Mouse (Mus musculus) kidney, embryonic 14.5 days (tissue): ENCODE measurements around the gene Opcml. TPM values are rescaled to one million over a fixed set of nuclear protein-coding genes. Genes with fewer than 3 reads are reported as not detected.

Source experiments
- ATAC-seq: fragments of 200-750 bp; cut with Nextera tagmentation; 2 replicates; pipeline ENCODE4 v1.8.0; 2017; ENCODE audit warnings: moderate number of reproducible peaks, mild to moderate bottlenecking, moderate TSS enrichment, moderate library complexity; ENCODE audit not compliant: low FRiP score, low TSS enrichment
- H3K27ac ChIP-seq: fragments of 300-500 bp; sonication (generic); 2 replicates; pipeline ENCODE4 v1.5.1; 2014; ENCODE audit warnings: low read depth, mild to moderate bottlenecking, low read length, moderate library complexity, mixed read lengths
- H3K27me3 ChIP-seq: fragments of 300-500 bp; sonication (generic); 2 replicates; pipeline ENCODE4 v1.6.1; 2014; ENCODE audit warnings: mild to moderate bottlenecking, low read length; ENCODE audit not compliant: control insufficient read depth, insufficient read depth
- H3K36me3 ChIP-seq: fragments of 300-500 bp; sonication (generic); 2 replicates; pipeline ENCODE4 v1.6.1; 2014; ENCODE audit warnings: low read length, mixed read lengths; ENCODE audit not compliant: control insufficient read depth, insufficient read depth
- H3K4me1 ChIP-seq: fragments of 300-500 bp; sonication (generic); 2 replicates; pipeline ENCODE4 v1.6.1; 2014; ENCODE audit warnings: low read length, mixed read lengths; ENCODE audit not compliant: control insufficient read depth, insufficient read depth
- H3K4me2 ChIP-seq: fragments of 300-500 bp; sonication (generic); replicated peaks from 2 replicates; pipeline ENCODE4 v1.6.1; 2014; ENCODE audit warnings: low read depth, mild to moderate bottlenecking, low read length
- H3K4me3 ChIP-seq: fragments of 300-500 bp; sonication (generic); 2 replicates; pipeline ENCODE4 v1.5.1; 2014; ENCODE audit warnings: mild to moderate bottlenecking, low read length
- H3K9ac ChIP-seq: fragments of 300-500 bp; sonication (generic); 2 replicates; pipeline ENCODE4 v1.6.1; 2014; ENCODE audit warnings: low read depth, mild to moderate bottlenecking, low read length, moderate library complexity
- H3K9me3 ChIP-seq: fragments of 300-500 bp; sonication (generic); 2 replicates; pipeline ENCODE4 v1.6.1; 2016; ENCODE audit warnings: low read length; ENCODE audit not compliant: control insufficient read depth
- WGBS: fragments of 180-500 bp; shearing (Covaris S2); extraction: QIAGEN DNeasy Blood & Tissue Kit; methylation state at CpG from one replicate; pipeline ENCODE4 v1.1.7; 2014; 5-methylcytosine and 5-hydroxymethylcytosine counted together
- polyA plus RNA-seq: library from polyadenylated mRNA; unstranded; fragments of >200 nt; fragmentation: Nextera tagmentation; extraction: Ambion mirVana; gene quantifications from 2 replicates; pipeline ENCODE4 v1.2.1, GENCODE M21; 2014

Opcml gene
- polyA plus RNA-seq, 1 experiment from 2014 or later: 1.9 TPM

DNA sequence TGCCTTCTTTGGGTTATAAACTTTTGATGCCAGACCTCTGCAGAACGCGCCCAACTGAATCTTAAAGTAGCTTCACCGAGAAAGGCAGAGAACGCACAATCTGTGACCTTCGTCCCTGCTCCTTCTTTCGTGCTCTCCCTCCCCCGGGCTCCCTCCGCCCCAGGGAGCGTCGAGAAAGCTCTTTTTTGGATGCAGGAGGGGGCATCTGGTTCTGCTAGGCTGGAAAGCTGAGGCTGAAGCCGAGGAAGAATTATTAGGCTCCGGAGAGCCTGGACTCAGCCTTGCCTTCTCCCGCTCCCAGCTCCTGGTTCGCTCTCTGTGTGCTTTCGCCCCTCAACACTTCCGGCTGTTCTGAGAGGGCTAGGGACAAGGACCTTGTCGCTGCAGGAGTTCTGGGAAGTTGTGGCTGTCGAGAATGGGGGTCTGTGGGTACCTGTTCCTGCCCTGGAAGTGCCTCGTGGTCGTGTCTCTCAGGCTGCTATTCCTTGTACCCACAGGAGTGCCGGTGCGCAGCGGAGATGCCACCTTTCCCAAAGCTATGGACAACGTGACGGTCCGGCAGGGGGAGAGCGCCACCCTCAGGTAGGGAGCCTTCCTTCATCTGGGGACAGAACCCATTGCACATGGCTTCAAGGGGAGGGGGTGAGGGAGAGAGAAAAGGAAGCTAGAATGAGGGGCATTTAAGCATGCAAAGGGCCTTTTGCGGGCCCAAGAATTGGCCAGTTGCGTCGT, 613.4 kb downstream of the Opcml start:
- under 1% methylated on average over 30 of the region's 30 CpGs for WGBS
- no peak overlapping the region for H3K27ac ChIP-seq
- peak; percentile 66 for ATAC-seq

DNA sequence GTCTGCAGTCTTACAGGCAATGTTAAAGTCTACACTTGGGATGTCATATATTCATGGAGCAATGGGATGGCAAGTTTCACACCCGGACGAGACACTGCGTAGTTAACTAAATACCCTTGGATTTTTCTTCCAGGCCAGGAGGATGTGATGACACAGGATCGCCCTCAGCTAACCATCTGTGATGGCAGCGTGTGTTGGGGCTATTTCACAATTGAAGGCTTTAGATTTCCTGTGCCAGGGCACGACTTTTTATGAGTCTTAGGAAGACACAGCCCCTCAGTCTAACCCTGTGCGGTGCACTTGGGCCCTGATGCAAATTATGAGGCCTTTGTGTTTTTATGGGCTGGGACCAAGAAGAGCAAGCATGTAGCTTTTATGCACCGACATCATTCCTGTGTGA, 614.0 kb downstream of the Opcml start:
- peaks cover 14% of the 10 kb centered on the region for H3K27me3 ChIP-seq
- H3K4me1 ChIP-seq: peaks cover 2% of the 10 kb centered on the region; the same call in 1 of the 2 replicates
- H3K36me3 ChIP-seq: no peaks in the 10 kb centered on the region
- WGBS: 72% methylated on average over 8 of the region's 8 CpGs
- H3K9ac ChIP-seq: no peak overlapping the region
- no peaks in the 10 kb centered on the region for H3K9me3 ChIP-seq
- H3K4me3 ChIP-seq: no peak overlapping the region
- peak overlapping the region; percentile 96 for H3K4me2 ChIP-seq
- H3K27ac ChIP-seq: no peak overlapping the region
- no peak for ATAC-seq

More for the DNA sequence above, 613.4 kb downstream of the Opcml start:
- peak overlapping the region; percentile 54 for H3K4me3 ChIP-seq
- peaks cover 14% of the 10 kb centered on the region for H3K27me3 ChIP-seq
- peaks cover 2% of the 10 kb centered on the region; the same call in 1 of the 2 replicates for H3K4me1 ChIP-seq
- peak overlapping the region; percentile 47 for H3K9ac ChIP-seq
- no peaks in the 10 kb centered on the region for H3K9me3 ChIP-seq
- no peaks in the 10 kb centered on the region for H3K36me3 ChIP-seq
- peak overlapping the region; percentile 96 for H3K4me2 ChIP-seq

DNA sequence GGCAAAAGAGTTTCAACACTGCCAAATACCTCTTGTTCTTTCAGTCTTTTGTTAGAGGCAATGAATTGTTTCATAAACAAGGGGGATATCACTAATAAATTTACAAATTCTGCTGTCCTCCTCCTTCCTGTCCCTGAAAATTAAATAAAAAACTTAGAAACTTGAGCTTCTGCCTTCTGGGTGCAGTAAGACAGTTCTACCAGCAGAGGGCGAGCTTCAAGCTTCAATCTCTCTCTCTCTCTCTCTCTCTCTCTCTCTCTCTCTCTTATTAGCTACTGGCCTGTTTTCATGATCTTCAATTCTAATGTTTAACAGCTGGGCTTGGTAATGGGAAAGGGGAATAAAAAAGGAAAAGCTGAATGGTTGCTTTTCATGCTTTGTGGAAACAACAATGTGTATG, 615.2 kb downstream of the Opcml start:
- H3K4me2 ChIP-seq: no peak overlapping the region
- WGBS: 0% methylated on average over 1 of the region's 1 CpGs
- H3K9ac ChIP-seq: no peak overlapping the region
- no peak for ATAC-seq
- H3K36me3 ChIP-seq: no peaks in the 10 kb centered on the region
- no peaks in the 10 kb centered on the region for H3K9me3 ChIP-seq
- no peak overlapping the region for H3K4me3 ChIP-seq
- peaks cover 14% of the 10 kb centered on the region for H3K27me3 ChIP-seq
- no peak overlapping the region for H3K27ac ChIP-seq
- H3K4me1 ChIP-seq: peaks cover 2% of the 10 kb centered on the region; the same call in 1 of the 2 replicates

DNA sequence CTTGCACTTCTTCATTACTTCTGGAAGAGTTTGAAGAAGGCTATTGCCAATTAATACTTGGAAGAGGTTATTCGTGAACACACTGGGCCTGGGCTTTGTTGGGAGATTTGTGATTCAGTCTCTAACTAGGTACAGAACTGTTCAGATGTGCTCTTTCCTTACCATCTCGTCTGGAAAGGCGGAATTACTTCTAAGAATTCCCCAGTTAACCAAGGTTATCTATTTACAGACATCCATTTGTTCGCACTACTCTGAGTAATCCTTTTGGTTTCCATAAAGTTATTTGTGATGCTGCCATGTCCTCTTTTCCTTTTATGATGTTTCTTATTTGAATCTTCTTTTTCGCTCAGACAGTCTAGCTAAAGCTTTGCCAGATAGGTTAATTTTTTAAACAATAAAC, 630.2 kb downstream of the Opcml start:
- no peak for ATAC-seq
- H3K36me3 ChIP-seq: no peaks in the 10 kb centered on the region
- no peak overlapping the region for H3K9ac ChIP-seq
- no peak overlapping the region for H3K4me3 ChIP-seq
- no peaks in the 10 kb centered on the region for H3K27me3 ChIP-seq
- H3K4me2 ChIP-seq: no peak overlapping the region
- H3K9me3 ChIP-seq: no peaks in the 10 kb centered on the region
- H3K4me1 ChIP-seq: no peaks in the 10 kb centered on the region
- H3K27ac ChIP-seq: no peak overlapping the region
- WGBS: 83% methylated on average over 5 of the region's 5 CpGs

DNA sequence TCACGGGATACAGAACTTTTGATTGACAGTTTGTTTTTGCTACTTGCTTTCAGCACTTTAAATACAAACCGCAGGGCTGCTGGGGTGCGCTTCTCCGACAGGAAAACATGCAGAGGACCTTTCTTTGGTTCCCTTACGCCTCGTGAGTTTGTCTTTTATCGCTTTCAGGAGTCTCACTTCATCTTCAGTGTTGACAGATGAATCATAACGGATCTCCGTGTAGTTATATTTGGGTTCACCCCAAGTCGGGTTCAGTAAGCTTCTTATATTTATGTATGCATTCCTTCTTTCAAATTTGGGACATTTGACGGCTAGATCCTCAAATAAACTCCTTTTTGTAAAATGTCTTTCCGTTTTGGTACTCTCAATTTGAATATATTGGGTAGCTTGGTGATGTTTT, 632.8 kb downstream of the Opcml start:
- no peaks in the 10 kb centered on the region for H3K27me3 ChIP-seq
- H3K9ac ChIP-seq: no peak overlapping the region
- H3K4me1 ChIP-seq: no peaks in the 10 kb centered on the region
- H3K4me3 ChIP-seq: no peak overlapping the region
- WGBS: 68% methylated on average over 12 of the region's 12 CpGs
- no peaks in the 10 kb centered on the region for H3K9me3 ChIP-seq
- no peak overlapping the region for H3K27ac ChIP-seq
- H3K4me2 ChIP-seq: no peak overlapping the region
- ATAC-seq: no peak
- H3K36me3 ChIP-seq: no peaks in the 10 kb centered on the region

DNA sequence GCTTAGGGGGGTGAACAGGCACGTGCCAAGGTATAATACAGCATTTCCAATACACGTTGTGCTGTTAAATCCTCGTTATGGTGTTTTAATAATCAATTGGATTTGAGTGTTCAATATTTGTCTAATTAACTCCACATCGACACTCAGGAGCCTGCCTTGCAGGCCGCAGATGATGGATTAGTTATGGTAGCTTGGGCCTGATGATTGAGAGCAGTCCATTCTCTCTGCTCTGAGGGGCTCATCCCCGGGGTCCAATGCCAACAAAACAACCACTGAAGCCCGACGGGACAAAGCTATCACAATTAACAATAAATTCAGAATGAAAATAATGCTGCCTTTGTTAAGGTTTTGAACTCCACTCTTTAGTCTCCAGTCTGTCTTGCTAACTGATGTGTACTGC, 641.6 kb downstream of the Opcml start:
- no peak for ATAC-seq
- no peaks in the 10 kb centered on the region for H3K4me1 ChIP-seq
- H3K27ac ChIP-seq: no peak overlapping the region
- H3K36me3 ChIP-seq: no peaks in the 10 kb centered on the region
- no peak overlapping the region for H3K4me3 ChIP-seq
- 76% methylated on average over 8 of the region's 8 CpGs for WGBS
- H3K4me2 ChIP-seq: no peak overlapping the region
- H3K9me3 ChIP-seq: no peaks in the 10 kb centered on the region
- H3K9ac ChIP-seq: no peak overlapping the region
- no peaks in the 10 kb centered on the region; the same call in 1 of the 2 replicates for H3K27me3 ChIP-seq

DNA sequence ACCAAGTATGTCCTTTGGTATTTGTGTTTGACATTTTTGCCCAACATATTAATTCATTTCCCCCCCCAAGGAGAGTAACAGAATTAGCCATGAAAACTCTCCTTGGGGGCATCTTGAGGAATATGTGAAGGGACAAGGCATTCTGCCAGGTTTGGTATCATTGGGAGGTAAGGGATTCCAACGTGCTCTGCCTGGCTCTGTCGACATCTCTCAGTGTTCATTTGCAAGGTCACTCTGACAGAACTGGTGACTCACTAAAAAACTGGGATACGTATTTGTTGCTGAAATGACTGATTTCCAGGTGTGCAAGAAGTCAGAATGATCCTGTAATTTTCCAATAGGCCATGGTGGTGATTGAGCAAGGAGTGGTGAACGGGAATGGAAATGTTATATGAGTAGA, 648.2 kb downstream of the Opcml start:
- no peak overlapping the region for H3K4me2 ChIP-seq
- H3K9ac ChIP-seq: no peak overlapping the region
- no peaks in the 10 kb centered on the region for H3K9me3 ChIP-seq
- WGBS: 87% methylated on average over 4 of the region's 4 CpGs
- no peak for ATAC-seq
- no peak overlapping the region for H3K27ac ChIP-seq
- H3K27me3 ChIP-seq: no peaks in the 10 kb centered on the region; the same call in 1 of the 2 replicates
- no peak overlapping the region for H3K4me3 ChIP-seq
- no peaks in the 10 kb centered on the region for H3K4me1 ChIP-seq
- no peaks in the 10 kb centered on the region for H3K36me3 ChIP-seq

DNA sequence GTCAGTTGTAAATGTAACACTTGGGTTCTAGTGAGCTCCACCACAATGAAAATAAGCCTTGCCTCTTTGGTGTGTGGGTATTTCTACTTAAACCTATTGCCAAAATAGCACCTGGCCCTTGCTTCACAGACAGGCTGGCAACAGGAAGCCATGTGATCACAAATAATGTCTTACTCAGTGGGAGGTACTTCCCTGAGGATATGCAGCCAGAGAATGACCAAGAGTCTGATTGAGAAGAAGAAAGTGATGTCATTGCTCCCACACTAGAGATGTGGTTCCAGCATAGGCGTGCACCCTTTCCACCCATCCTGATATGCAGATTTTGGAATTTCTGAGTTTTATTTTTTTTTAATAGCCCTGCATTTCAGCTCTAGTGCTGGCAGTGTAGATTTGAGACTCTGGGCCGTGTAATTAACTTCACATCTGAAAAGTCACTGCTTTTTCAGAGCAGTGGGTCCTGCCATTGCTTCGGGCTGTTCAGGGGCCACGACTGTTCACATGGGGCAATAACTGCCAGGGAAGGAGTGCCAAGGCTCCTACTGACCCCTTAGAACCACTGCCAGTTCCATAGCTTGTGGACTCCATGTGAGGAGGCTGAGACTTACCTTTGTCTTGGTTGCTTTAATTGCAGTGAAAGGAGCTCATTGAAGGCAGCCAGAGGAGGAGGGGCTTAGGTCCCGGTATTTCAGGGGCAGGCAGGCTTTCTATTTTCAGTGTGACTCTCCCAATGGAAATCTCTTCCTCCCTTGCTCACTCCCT, 649.0 kb downstream of the Opcml start:
- Histone ChIP-seq H3K4me2 (no peak overlapping the region), H3K9ac (no peak overlapping the region), H3K9me3 (no peaks in the 10 kb centered on the region), H3K36me3 (no peaks in the 10 kb centered on the region), H3K4me1 (no peaks in the 10 kb centered on the region), H3K27me3 (no peaks in the 10 kb centered on the region; the same call in 1 of the 2 replicates), H3K4me3 (no peak overlapping the region), H3K27ac (no peak overlapping the region)
- WGBS: 59% methylated on average over 5 of the region's 5 CpGs
- no peak for ATAC-seq

DNA sequence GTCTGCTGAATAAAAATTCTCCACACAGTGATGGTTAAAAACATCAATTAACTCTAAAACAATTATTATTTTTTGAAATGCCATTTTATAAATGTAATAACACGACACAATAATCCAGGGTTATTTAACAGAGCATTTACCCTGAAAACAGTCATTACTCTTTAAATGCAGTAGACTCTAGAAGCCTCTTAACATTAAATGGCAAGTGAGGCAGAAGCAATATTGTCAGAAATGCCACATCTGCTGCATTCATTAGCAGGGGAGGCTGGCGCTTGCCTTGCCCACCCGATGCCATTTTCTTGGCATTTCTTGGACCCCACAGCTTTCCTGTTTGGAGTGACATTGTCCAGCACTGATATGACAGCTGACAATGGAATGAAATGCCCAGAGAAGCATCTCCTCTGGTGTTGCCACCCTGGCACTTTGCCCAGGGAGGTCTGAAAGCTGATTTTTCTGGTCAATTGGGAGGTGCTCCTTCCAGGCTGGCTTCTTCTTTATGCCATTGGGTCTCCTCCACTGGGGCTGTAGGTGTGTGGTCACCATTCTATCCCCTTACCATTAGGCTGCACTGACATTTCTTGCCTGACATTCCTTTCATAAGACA, 649.7 kb downstream of the Opcml start:
- Histone ChIP-seq H3K9me3 (no peaks in the 10 kb centered on the region), H3K27ac (no peak overlapping the region), H3K4me1 (no peaks in the 10 kb centered on the region), H3K4me3 (no peak overlapping the region), H3K27me3 (no peaks in the 10 kb centered on the region; the same call in 1 of the 2 replicates), H3K9ac (no peak overlapping the region), H3K4me2 (no peak overlapping the region), H3K36me3 (no peaks in the 10 kb centered on the region)
- ATAC-seq: no peak
- WGBS: 94% methylated on average over 3 of the region's 3 CpGs
